In the genomic region with DNA sequence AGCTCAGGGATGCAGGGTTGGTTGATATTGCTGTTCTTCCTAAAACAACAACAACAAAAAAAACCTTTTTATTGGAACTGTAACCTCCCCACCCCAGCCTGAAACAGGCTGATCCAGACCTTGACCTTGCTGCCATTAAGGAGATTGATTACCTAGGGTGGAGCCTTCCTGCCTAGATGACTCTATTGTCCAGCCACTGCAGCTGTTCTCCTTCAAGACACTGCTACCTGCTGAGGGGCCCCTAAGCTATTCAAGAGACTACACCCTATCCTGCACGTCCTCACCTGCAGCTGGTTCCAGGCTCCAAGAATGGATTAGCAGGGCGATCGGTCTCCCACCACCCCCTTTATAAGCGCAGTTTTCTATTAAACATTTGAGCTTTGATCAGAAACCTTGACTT, we compare ENCODE assay signal across 16 mouse cellular contexts. TPM values are rescaled to one million over a fixed set of nuclear protein-coding genes. Genes with fewer than 3 reads are reported as not detected.
"Had no signal": no experiment of that assay in that cellular context is flagged by ENCODE, and none has a peak within 500 bp of the region (broad histone marks: within the 10 kb centered on the region; RNA-seq: fewer than 3 reads in every experiment).

No protein-coding gene starts in this region.

- H3K4me1 ChIP-seq: megakaryocyte, embryonic 14.5 days; midbrain, embryonic 13.5 days; midbrain, embryonic 15.5 days; neural tube, embryonic 12.5 days had no signal

- H3K36me3 ChIP-seq: midbrain, embryonic 13.5 days; midbrain, embryonic 15.5 days; neural tube, embryonic 12.5 days had no signal

- H3K9ac ChIP-seq: lung, embryonic 14.5 days; midbrain, embryonic 13.5 days; midbrain, embryonic 15.5 days; neural tube, embryonic 12.5 days had no signal

- DNase-seq: lung, adult 18-20 months; lung, embryonic 14.5 days; lung, postnatal 10 days; lung, postnatal 36 days; right cerebral cortex, postnatal 14 days; thymus, adult 18-20 months; thymus, postnatal 14 days; thymus, postnatal 36 days had no signal

- H3K27ac ChIP-seq: macrophage; midbrain, embryonic 13.5 days; midbrain, embryonic 15.5 days; neural tube, embryonic 12.5 days had no signal

- H3K4me3 ChIP-seq: megakaryocyte, embryonic 14.5 days; midbrain, embryonic 13.5 days; midbrain, embryonic 15.5 days; neural tube, embryonic 12.5 days had no signal

RNA-seq across cellular contexts. Expression of a gene that starts 54.4 kb away (rescaled TPM):
- total RNA-seq: megakaryocyte progenitor cell, adult 5-6 weeks; midbrain, postnatal 0 days; monocyte, adult 5-6 weeks had no signal
